8 mouse cellular contexts compared by ENCODE assay signal in the genomic region with DNA sequence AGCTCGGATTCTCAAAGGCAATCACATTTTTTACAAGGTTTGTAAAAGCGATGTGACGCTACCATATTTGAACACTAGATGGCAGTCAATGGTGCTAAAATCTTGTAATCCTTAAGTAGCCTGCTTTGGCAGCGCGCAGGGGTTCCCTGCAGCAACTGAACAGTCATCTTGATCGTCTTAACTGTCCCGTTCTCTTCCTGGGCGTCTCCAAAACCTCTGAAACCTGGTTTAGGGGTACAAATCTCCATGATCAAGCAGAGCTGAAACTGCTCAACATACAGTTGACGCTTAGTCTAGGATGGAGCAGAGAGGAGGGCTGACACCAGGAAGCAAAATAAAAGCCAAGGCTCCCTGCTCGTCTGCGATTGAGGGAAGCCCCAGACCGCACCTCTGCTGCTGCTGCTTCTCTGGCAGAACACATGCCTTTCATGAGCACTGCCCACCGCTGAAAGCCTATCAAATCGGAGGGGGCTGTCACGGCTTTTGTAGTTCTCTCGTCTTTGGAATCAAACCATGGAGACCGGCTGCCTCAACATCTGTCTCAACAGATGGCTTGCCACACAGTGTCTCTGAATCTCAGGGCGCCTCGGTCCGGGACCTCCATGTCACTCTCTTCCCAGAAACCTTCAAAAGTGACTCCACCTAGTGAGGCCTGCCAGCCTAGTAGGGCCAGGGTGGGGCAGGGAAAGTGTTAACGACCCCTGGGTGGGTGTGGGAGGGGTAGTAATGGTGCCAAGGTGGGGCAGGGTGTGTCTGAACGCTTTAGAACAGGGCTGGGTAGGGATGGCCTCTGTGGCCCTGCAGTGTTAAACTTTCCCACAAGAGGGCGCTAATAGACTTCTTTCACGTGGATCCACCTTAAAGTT. TPM values are rescaled to one million over a fixed set of nuclear protein-coding genes. Genes with fewer than 3 reads are reported as not detected.
DNase-seq lines count a peak whose midpoint lies in the region; ATAC-seq lines count a peak whose summit lies in the region.

No protein-coding gene starts in this region.

- 2% methylated on average over 24 of the region's 24 CpGs for WGBS in embryonic facial prominence, embryonic 11.5 days
- 3% methylated on average over 24 of the region's 24 CpGs for WGBS in limb, embryonic 11.5 days
- WGBS in midbrain, embryonic 14.5 days = under 1% methylated on average over 24 of the region's 24 CpGs

- peak; percentile 61 to 67 for DNase-seq in urinary bladder, adult 18-20 months (ENCODE audit: low spot score in 2 of 2)
- no peak for DNase-seq in urinary bladder, postnatal 10 days (ENCODE audit: low spot score)
- DNase-seq in embryonic facial prominence, embryonic 11.5 days (ENCODE audit: low spot score) = peak; percentile 95
- peak; percentile 96 for DNase-seq in heart, adult 11 months
- peak; percentile 80 for DNase-seq in kidney, adult 18-20 months
- peak; percentile 89 for DNase-seq in limb, embryonic 11.5 days (ENCODE audit: low spot score)
- peak; percentile 96 for DNase-seq in midbrain, embryonic 14.5 days
- peak; percentile 46 to 82 for DNase-seq in spleen, adult 18-20 months

- peak overlapping the region; percentile 42 for H3K9ac ChIP-seq in embryonic facial prominence, embryonic 11.5 days (replicated peaks; ENCODE audit: low read length)
- H3K9ac ChIP-seq in limb, embryonic 11.5 days (ENCODE audit: low read length) = peak overlapping the region; percentile 19; the same call in 1 of the 2 replicates
- peak overlapping the region; percentile 59 for H3K9ac ChIP-seq in midbrain, embryonic 14.5 days (replicated peaks; ENCODE audit: low read length)

- H3K9me3 ChIP-seq in embryonic facial prominence, embryonic 11.5 days (replicated peaks; ENCODE audit: control insufficient read depth, low read length) = no peaks in the 10 kb centered on the region
- H3K9me3 ChIP-seq in limb, embryonic 11.5 days (ENCODE audit: control insufficient read depth, low read length) = no peaks in the 10 kb centered on the region
- H3K9me3 ChIP-seq in midbrain, embryonic 14.5 days (ENCODE audit: control insufficient read depth, low read length) = no peaks in the 10 kb centered on the region

- ATAC-seq in embryonic facial prominence, embryonic 11.5 days (replicated peaks; ENCODE audit: insufficient number of reproducible peaks, low FRiP score, low TSS enrichment, low read depth) = peak; percentile 91
- ATAC-seq in limb, embryonic 11.5 days (ENCODE audit: insufficient number of reproducible peaks, low FRiP score, low TSS enrichment, low read depth) = peak; percentile 75
- ATAC-seq in midbrain, embryonic 14.5 days (ENCODE audit: low FRiP score, low TSS enrichment) = peak; percentile 83

- H3K4me2 ChIP-seq in embryonic facial prominence, embryonic 11.5 days (ENCODE audit: low read depth, low read length) = peak overlapping the region; percentile 83
- H3K4me2 ChIP-seq in limb, embryonic 11.5 days (ENCODE audit: low read depth, severe bottlenecking) = peak overlapping the region; percentile 64
- peak overlapping the region; percentile 86 for H3K4me2 ChIP-seq in midbrain, embryonic 14.5 days (ENCODE audit: low read length)

- no peaks in the 10 kb centered on the region for H3K4me1 ChIP-seq in embryonic facial prominence, embryonic 11.5 days (ENCODE audit: control insufficient read depth, insufficient read depth, low read length)
- no peaks in the 10 kb centered on the region for H3K4me1 ChIP-seq in limb, embryonic 11.5 days (ENCODE audit: control insufficient read depth, insufficient read depth, low read length)
- no peaks in the 10 kb centered on the region for H3K4me1 ChIP-seq in midbrain, embryonic 14.5 days (ENCODE audit: control insufficient read depth, insufficient read depth, low read length)

- no peaks in the 10 kb centered on the region for H3K36me3 ChIP-seq in embryonic facial prominence, embryonic 11.5 days (replicated peaks; ENCODE audit: control insufficient read depth, insufficient read depth, low read depth, low read length)
- H3K36me3 ChIP-seq in limb, embryonic 11.5 days (ENCODE audit: control insufficient read depth, insufficient read depth, low read length) = no peaks in the 10 kb centered on the region
- H3K36me3 ChIP-seq in midbrain, embryonic 14.5 days (ENCODE audit: control insufficient read depth, insufficient read depth, low read length) = no peaks in the 10 kb centered on the region

- H3K4me3 ChIP-seq in embryonic facial prominence, embryonic 11.5 days (ENCODE audit: low read depth, low read length) = peak overlapping the region; percentile 34
- H3K4me3 ChIP-seq in limb, embryonic 11.5 days (ENCODE audit: low read depth, low read length) = peak overlapping the region; percentile 14
- peak overlapping the region; percentile 41 for H3K4me3 ChIP-seq in midbrain, embryonic 14.5 days (replicated peaks; ENCODE audit: low read depth, low read length)

- H3K27me3 ChIP-seq in embryonic facial prominence, embryonic 11.5 days (ENCODE audit: control insufficient read depth, insufficient read depth, low read length) = no peaks in the 10 kb centered on the region
- no peaks in the 10 kb centered on the region for H3K27me3 ChIP-seq in limb, embryonic 11.5 days (ENCODE audit: control insufficient read depth, insufficient read depth, low read length)
- H3K27me3 ChIP-seq in midbrain, embryonic 14.5 days (ENCODE audit: control insufficient read depth, insufficient read depth, low read length) = no peaks in the 10 kb centered on the region

- H3K27ac ChIP-seq in embryonic facial prominence, embryonic 11.5 days (replicated peaks; ENCODE audit: low read depth, low read length) = no peak overlapping the region
- H3K27ac ChIP-seq in limb, embryonic 11.5 days (replicated peaks; ENCODE audit: low read depth, low read length) = no peak overlapping the region
- peak overlapping the region; percentile 63 for H3K27ac ChIP-seq in midbrain, embryonic 14.5 days (replicated peaks; ENCODE audit: low read depth, low read length)

RNA-seq across cellular contexts. Expression of gene Zdhhc13, which starts 39.3 kb away (rescaled TPM):
- polyA plus RNA-seq in embryonic facial prominence, embryonic 11.5 days (2014; fragmentation: Nextera tagmentation; extraction: Ambion mirVana) = 40.5 and 41.8 TPM in 2 replicates
- 28.7 and 30.3 TPM in 2 replicates for polyA plus RNA-seq in limb, embryonic 11.5 days (2014; fragmentation: Nextera tagmentation; extraction: Ambion mirVana)
- polyA plus RNA-seq in midbrain, embryonic 14.5 days (2014; fragmentation: Nextera tagmentation; extraction: Ambion mirVana) = 38.7 and 49.7 TPM in 2 replicates
